Mouse (Mus musculus) limb, embryonic 13.5 days (tissue): Measurements from ENCODE around the gene Acad11. TPM values are rescaled to one million over a fixed set of nuclear protein-coding genes. Genes with fewer than 3 reads are reported as not detected.

Experiments
- ATAC-seq: fragments of 200-750 bp; cut with Nextera tagmentation; 2 replicates; pipeline ENCODE4 v1.8.0; 2017; ENCODE audit warnings: low read depth, moderate number of reproducible peaks, moderate TSS enrichment; ENCODE audit not compliant: low FRiP score
- H3K27ac ChIP-seq: fragments of 300-500 bp; sonication (generic); 2 replicates; pipeline ENCODE4 v1.5.1; 2015; ENCODE audit warnings: inconsistent platforms, mild to moderate bottlenecking, moderate library complexity
- H3K27me3 ChIP-seq: fragments of 300-500 bp; sonication (generic); 2 replicates; pipeline ENCODE4 v1.6.1; 2015; ENCODE audit warnings: mild to moderate bottlenecking, inconsistent platforms
- H3K36me3 ChIP-seq: fragments of 300-500 bp; sonication (generic); 2 replicates; pipeline ENCODE4 v1.6.1; 2015; ENCODE audit warnings: inconsistent platforms, mild to moderate bottlenecking, moderate library complexity
- H3K4me1 ChIP-seq: fragments of 300-500 bp; sonication (generic); 2 replicates; pipeline ENCODE4 v1.6.1; 2015; ENCODE audit warnings: inconsistent platforms
- H3K4me2 ChIP-seq: fragments of 300-500 bp; sonication (generic); replicated peaks from 2 replicates; pipeline ENCODE4 v1.6.1; 2015; ENCODE audit warnings: inconsistent platforms, mild to moderate bottlenecking, moderate library complexity
- H3K4me3 ChIP-seq: fragments of 300-500 bp; sonication (generic); 2 replicates; pipeline ENCODE4 v1.5.1; 2015; ENCODE audit warnings: moderate library complexity, mild to moderate bottlenecking, inconsistent platforms
- H3K9ac ChIP-seq: fragments of 300-500 bp; sonication (generic); 2 replicates; pipeline ENCODE4 v1.6.1; 2015; ENCODE audit warnings: mild to moderate bottlenecking, inconsistent platforms
- H3K9me3 ChIP-seq: fragments of 300-500 bp; sonication (generic); 2 replicates; pipeline ENCODE4 v1.6.1; 2016; ENCODE audit warnings: inconsistent platforms
- WGBS: fragments of 180-500 bp; shearing (Covaris S2); methylation state at CpG from one replicate; pipeline ENCODE4 v1.1.7; 2015; 5-methylcytosine and 5-hydroxymethylcytosine counted together
- polyA plus RNA-seq: library from polyadenylated mRNA; unstranded; fragments of >200 nt; fragmentation: Nextera tagmentation; extraction: Ambion mirVana; gene quantifications from 2 replicates; pipeline ENCODE4 v1.2.1, GENCODE M21; 2015

Gene Acad11
- polyA plus RNA-seq, 1 experiment from 2014 or later = 10.2 TPM

DNA sequence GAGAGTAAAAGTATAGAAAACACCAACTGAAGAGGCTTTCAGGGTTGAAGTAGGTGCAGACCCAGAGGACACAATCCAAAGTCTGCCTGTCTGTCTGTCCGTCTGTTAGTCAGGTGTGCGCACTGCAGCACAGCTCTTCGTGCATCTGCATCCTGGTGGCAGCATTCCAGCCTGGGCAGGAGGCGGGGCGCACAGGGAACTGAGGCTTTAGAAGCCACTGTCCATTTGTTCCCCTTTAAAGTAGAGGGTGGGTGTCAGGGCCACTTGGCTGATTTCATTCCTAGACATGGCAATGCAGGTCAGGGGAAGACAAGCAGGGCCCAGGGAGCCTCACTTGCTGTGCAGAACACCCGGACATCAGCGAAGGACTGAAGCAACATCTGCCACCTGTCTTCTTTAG lies 94.1 kb downstream of the Acad11 start:
- Histone ChIP-seq H3K27ac (no peak overlapping the region), H3K4me2 (no peak overlapping the region), H3K27me3 (no peaks in the 10 kb centered on the region), H3K36me3 (peaks cover 99% of the 10 kb centered on the region), H3K9ac (no peak overlapping the region), H3K4me3 (no peak overlapping the region), H3K9me3 (no peaks in the 10 kb centered on the region), H3K4me1 (no peaks in the 10 kb centered on the region)
- ATAC-seq = no peak
- WGBS = 91% methylated on average over 7 of the region's 7 CpGs

DNA sequence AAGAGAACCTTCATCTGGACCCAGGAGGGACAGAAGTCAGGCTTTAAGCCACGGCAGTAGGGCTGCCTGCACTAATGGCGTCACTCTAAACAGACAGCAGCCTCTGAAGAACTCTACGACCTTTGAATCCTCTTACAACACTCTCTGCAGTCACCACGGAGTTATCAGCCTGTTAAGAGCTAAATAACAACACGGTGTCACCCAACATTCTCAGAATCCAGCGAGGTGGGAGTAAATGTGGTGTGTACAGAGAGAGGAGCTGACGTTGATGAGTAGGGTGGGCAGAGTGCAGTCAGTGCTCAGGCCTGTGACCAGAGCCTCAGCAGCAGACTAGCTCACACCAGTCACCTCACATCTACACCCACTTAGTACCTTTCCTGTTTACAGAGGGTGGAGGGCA lies 97.9 kb downstream of the Acad11 start:
- 76% methylated on average over 7 of the region's 7 CpGs for WGBS
- peaks cover 97% of the 10 kb centered on the region for H3K36me3 ChIP-seq

DNA sequence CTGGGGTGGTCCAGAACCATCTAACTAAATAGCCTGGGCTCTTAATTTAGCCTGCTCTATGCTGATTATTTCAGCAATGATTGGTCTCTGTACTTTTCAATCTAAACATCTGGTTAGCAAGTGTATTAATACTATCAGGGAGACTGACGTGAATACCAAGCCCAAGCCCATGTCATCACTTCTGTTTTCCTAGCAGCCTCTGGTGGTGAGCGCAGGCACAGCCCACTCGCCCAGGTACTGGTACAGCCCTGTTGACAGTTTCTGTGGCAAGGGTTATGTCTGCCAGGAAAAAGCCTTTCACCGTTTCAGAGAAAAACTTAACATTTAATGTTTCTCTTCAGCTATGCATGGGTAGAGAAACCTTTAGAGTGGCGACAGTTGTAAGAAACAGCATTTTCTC lies 101.0 kb downstream of the Acad11 start:
- Histone ChIP-seq H3K27ac (no peak overlapping the region), H3K9ac (no peak overlapping the region), H3K27me3 (no peaks in the 10 kb centered on the region), H3K9me3 (no peaks in the 10 kb centered on the region), H3K36me3 (peaks cover 89% of the 10 kb centered on the region), H3K4me2 (no peak overlapping the region), H3K4me3 (no peak overlapping the region), H3K4me1 (no peaks in the 10 kb centered on the region)
- 90% methylated on average over 5 of the region's 5 CpGs for WGBS
- no peak for ATAC-seq

More for the DNA sequence above, 97.9 kb downstream of the Acad11 start:
- Histone ChIP-seq H3K9me3 (no peaks in the 10 kb centered on the region), H3K27me3 (no peaks in the 10 kb centered on the region), H3K4me3 (no peak overlapping the region), H3K27ac (no peak overlapping the region), H3K9ac (no peak overlapping the region), H3K4me2 (no peak overlapping the region), H3K4me1 (no peaks in the 10 kb centered on the region)
- no peak for ATAC-seq

DNA sequence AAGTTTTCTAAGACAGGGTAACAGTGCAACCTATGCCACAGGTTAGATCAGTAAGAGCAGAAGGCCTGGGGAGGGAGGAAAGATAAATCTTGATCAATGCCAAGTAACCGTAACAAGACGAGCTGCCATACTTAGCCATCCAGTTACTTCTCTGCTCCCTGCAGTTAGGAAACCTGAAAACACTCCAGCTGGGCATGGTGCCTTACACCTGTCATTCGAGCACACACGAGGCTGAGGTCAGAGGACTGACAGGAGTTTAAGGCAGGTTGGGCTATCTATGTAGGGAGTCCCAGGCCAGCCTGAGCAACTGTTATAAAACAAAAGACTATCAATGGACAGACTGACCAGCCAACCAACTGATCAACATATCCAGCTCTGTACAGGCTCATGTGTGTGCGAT lies 102.7 kb downstream of the Acad11 start:
- no peak overlapping the region for H3K4me2 ChIP-seq
- no peak for ATAC-seq
- H3K27me3 ChIP-seq = no peaks in the 10 kb centered on the region
- H3K36me3 ChIP-seq = peaks cover 87% of the 10 kb centered on the region
- H3K9ac ChIP-seq = no peak overlapping the region
- no peak overlapping the region for H3K27ac ChIP-seq
- WGBS = 89% methylated on average over 5 of the region's 5 CpGs
- H3K4me1 ChIP-seq = no peaks in the 10 kb centered on the region
- no peaks in the 10 kb centered on the region for H3K9me3 ChIP-seq
- no peak overlapping the region for H3K4me3 ChIP-seq

DNA sequence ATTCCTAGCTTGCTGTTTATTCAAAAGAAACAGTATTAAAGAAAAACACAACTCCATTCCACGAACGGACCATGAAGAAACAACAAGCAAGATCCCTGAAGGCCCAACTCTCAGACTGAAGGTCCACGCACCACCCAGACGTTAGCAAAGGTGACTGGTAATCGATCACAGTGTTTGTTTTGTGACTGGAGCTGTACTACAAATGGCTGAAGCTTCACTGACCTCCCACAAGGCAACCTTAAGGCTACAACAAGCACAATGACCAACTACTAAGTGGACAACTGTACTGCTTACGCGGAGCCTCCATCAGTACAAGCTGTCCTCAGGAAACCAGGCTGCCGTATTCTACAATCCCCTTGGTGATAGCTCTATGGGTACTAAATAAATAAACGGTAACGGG lies 106.8 kb downstream of the Acad11 start:
- Histone ChIP-seq H3K4me2 (no peak overlapping the region), H3K36me3 (peaks cover 82% of the 10 kb centered on the region), H3K4me3 (no peak overlapping the region), H3K27ac (no peak overlapping the region), H3K9ac (no peak overlapping the region), H3K4me1 (no peaks in the 10 kb centered on the region), H3K9me3 (no peaks in the 10 kb centered on the region), H3K27me3 (no peaks in the 10 kb centered on the region)
- WGBS = 96% methylated on average over 10 of the region's 10 CpGs
- ATAC-seq = no peak

DNA sequence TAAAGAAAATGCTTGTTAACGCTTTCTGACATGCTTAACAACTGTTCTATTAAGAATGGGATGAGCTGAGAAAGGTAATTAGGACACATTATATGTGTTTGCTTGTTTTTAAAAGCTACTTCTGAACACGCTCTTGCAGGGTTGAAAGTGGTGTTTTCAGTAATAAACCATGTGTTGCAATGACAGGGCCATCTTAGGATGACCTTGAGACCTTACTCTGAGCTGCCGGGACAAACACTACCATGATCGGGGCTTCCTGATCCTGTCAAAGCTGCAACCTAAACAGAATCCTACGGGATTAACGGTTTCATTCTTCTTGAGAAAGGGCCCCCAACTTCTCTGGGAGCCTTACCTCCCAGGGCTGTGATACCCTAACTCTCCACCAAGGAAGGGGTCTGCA lies 108.5 kb downstream of the Acad11 start:
- H3K4me1 ChIP-seq = no peaks in the 10 kb centered on the region
- H3K9ac ChIP-seq = no peak overlapping the region
- H3K4me2 ChIP-seq = no peak overlapping the region
- WGBS = 92% methylated on average over 6 of the region's 6 CpGs
- no peak overlapping the region for H3K4me3 ChIP-seq
- no peak for ATAC-seq
- H3K27me3 ChIP-seq = no peaks in the 10 kb centered on the region
- H3K9me3 ChIP-seq = no peaks in the 10 kb centered on the region
- no peak overlapping the region for H3K27ac ChIP-seq
- H3K36me3 ChIP-seq = peaks cover 84% of the 10 kb centered on the region

DNA sequence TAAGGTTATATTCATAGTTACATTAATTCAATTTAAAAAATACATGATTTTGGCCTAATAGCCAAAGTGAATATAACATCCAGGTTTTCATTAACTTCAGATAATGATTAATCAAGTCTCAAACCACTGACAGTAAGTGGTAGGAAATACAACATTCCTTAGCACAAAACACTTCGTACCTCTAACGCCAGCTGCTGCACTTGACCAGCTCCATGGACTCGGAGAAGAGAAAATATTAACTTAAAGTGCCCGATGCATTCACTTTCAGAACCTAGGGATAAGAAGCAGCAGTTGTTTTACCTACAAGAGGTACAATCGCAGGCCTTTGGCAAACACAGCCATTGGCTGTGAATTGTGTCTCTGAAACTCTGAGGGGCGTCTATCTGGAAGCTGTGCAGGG lies 109.2 kb downstream of the Acad11 start:
- peaks cover 84% of the 10 kb centered on the region for H3K36me3 ChIP-seq
- H3K4me1 ChIP-seq = no peaks in the 10 kb centered on the region
- WGBS = 92% methylated on average over 6 of the region's 6 CpGs

More for the DNA sequence above, 109.2 kb downstream of the Acad11 start:
- Histone ChIP-seq H3K27me3 (no peaks in the 10 kb centered on the region), H3K4me3 (no peak overlapping the region), H3K4me2 (no peak overlapping the region), H3K27ac (no peak overlapping the region), H3K9me3 (no peaks in the 10 kb centered on the region), H3K9ac (no peak overlapping the region)
- no peak for ATAC-seq

Other genes starting within 250 kb of the Acad11 start
- gene Nphp3, start 60.8 kb upstream of the Acad11 start, polyA plus RNA-seq = 7.1 and 7.8 TPM in 2 replicates
- gene Gm28305, start 22.7 kb upstream of the Acad11 start, polyA plus RNA-seq = not detected in 2 replicates
- 67.4 and 71.5 TPM in 2 replicates for gene Uba5, start 243 bp upstream of the Acad11 start, polyA plus RNA-seq
- gene Ackr4, start 63.6 kb downstream of the Acad11 start, polyA plus RNA-seq = 1.4 and 1.5 TPM in 2 replicates
- gene Dnajc13, start 199.6 kb downstream of the Acad11 start, polyA plus RNA-seq = 18.5 and 21.5 TPM in 2 replicates